Mouse (Mus musculus) brown adipose tissue, adult 24 weeks (tissue): ENCODE measurements around the gene Zfx. TPM values are rescaled to one million over a fixed set of nuclear protein-coding genes. Genes with fewer than 3 reads are reported as not detected.

ENCODE experiments used
- H3K27ac ChIP-seq: fragments of 200-500 bp; replicated peaks from 2 replicates; pipeline ENCODE4 v1.5.1; 2012; ENCODE audit warnings: low read depth, mild to moderate bottlenecking, low read length
- H3K4me1 ChIP-seq: fragments of 200-500 bp; 2 replicates; pipeline ENCODE4 v1.6.1; 2012; ENCODE audit warnings: low read length, mixed read lengths; ENCODE audit not compliant: control insufficient read depth, insufficient read depth, insufficient read length
- H3K4me3 ChIP-seq: fragments of 200-500 bp; 2 replicates; pipeline ENCODE4 v1.5.1; 2012; ENCODE audit warnings: low read depth, mild to moderate bottlenecking, low read length, moderate library complexity; ENCODE audit not compliant: insufficient read depth
- polyA plus RNA-seq: library from polyadenylated mRNA; stranded (reverse); fragments of >200 nt; gene quantifications from 2 replicates; pipeline ENCODE4 v1.2.4, GENCODE M21; 2012; ENCODE audit not compliant: missing spikeins, insufficient read depth, insufficient read length

Gene Zfx
- polyA plus RNA-seq, 1 experiment, result 7.2 TPM

- H3K4me3 ChIP-seq, result peak overlapping the region; percentile 99
- peak overlapping the region; percentile 95 for H3K27ac ChIP-seq
- H3K4me1 ChIP-seq, result no peaks in the 10 kb centered on the region; the same call in none of the 2 replicates
Observed at GRCm38 (mm10) chrX:94121161-94121856, 2.2 kb downstream of the Zfx start.

DNA sequence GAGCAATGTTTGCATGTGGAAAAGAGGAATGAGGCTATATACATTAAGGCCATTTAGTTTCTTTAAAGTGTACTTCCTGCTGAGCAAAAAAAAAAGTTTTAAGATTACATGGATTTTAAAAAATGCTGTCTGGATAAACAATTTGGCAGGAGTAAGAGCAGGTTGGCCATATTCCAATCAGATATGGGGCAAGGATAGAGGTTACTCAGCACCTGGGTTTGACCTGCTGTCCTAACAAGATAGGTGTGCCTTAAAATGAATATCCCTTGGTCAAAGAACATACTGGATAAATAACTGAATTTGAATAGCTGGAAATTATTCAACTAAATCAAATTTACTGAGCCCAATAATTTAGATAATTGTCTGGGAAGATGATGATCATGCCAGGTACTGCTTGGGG lies 5.2 kb downstream of the Zfx start:
- H3K4me3 ChIP-seq, result no peak overlapping the region
- H3K4me1 ChIP-seq, result no peaks in the 10 kb centered on the region; the same call in none of the 2 replicates
- no peak overlapping the region for H3K27ac ChIP-seq

GRCm38 (mm10) chrX:94115882-94116281 lies 7.6 kb downstream of the Zfx start:
- Histone ChIP-seq H3K4me3 (no peak overlapping the region), H3K27ac (no peak overlapping the region), H3K4me1 (no peaks in the 10 kb centered on the region; the same call in none of the 2 replicates)

GRCm38 (mm10) chrX:94105964-94106363 lies 17.5 kb downstream of the Zfx start:
- H3K27ac ChIP-seq, result no peak overlapping the region
- no peaks in the 10 kb centered on the region for H3K4me1 ChIP-seq
- no peak overlapping the region for H3K4me3 ChIP-seq

DNA sequence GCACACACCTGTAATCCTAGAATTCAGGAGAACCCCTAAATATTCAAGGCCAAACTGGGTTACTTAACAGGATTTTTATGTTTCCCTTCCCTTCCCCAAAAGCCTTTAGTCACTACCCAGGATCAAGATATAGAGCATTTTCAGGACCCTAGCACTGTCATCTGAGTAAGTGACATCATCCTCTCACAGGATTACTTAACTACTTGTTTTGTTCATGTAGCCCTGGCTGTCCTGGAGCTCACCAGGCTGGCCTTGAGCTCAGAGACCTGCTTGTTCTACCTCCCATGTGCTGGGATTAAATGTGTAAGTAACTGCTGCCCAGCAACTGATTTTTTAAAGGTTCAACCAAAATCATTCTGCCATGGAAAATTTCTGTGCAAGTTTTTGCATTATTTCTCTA lies 20.6 kb downstream of the Zfx start:
- no peak overlapping the region for H3K4me3 ChIP-seq
- H3K4me1 ChIP-seq, result no peaks in the 10 kb centered on the region
- H3K27ac ChIP-seq, result no peak overlapping the region

- H3K4me1 ChIP-seq, result no peaks in the 10 kb centered on the region
- no peak overlapping the region for H3K4me3 ChIP-seq
- no peak overlapping the region for H3K27ac ChIP-seq
Observed at GRCm38 (mm10) chrX:94100561-94100960, 22.9 kb downstream of the Zfx start.

GRCm38 (mm10) chrX:94091001-94091400 lies 32.5 kb downstream of the Zfx start:
- H3K4me3 ChIP-seq, result no peak overlapping the region
- H3K27ac ChIP-seq, result no peak overlapping the region
- no peaks in the 10 kb centered on the region; the same call in 1 of the 2 replicates for H3K4me1 ChIP-seq

DNA sequence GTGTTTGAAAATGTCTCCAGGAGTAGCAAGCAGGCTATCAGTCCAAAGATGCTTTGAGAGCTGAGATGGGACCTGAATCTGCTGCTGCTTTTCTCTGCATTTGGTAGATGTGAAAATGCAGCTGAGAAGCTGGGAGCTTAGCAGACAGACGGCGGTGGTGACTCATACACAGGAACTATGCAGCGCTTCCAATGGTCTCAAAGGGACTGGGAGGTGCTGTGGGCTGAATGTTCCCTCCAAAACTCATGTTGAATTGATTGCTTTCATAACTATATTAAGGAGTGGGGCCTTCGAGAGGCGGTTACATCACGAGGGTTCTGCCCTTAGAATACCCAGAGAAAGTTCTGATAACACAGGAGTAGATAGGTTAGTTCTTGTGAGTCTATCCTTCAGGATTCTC lies 62.3 kb downstream of the Zfx start:
- Histone ChIP-seq H3K4me1 (no peaks in the 10 kb centered on the region), H3K27ac (peak overlapping the region; percentile 40; the same call in 1 of the 2 replicates), H3K4me3 (peak overlapping the region; percentile 37)

GRCm38 (mm10) chrX:94060751-94061150 lies 62.8 kb downstream of the Zfx start:
- H3K4me3 ChIP-seq, result peak overlapping the region; percentile 37
- no peaks in the 10 kb centered on the region for H3K4me1 ChIP-seq
- no peak overlapping the region for H3K27ac ChIP-seq

GRCm38 (mm10) chrX:94058748-94059147 lies 64.8 kb downstream of the Zfx start:
- no peak overlapping the region for H3K27ac ChIP-seq
- no peaks in the 10 kb centered on the region for H3K4me1 ChIP-seq
- no peak overlapping the region for H3K4me3 ChIP-seq

GRCm38 (mm10) chrX:94049048-94049447 lies 74.5 kb downstream of the Zfx start:
- no peaks in the 10 kb centered on the region for H3K4me1 ChIP-seq
- no peak overlapping the region for H3K4me3 ChIP-seq
- H3K27ac ChIP-seq, result no peak overlapping the region

DNA sequence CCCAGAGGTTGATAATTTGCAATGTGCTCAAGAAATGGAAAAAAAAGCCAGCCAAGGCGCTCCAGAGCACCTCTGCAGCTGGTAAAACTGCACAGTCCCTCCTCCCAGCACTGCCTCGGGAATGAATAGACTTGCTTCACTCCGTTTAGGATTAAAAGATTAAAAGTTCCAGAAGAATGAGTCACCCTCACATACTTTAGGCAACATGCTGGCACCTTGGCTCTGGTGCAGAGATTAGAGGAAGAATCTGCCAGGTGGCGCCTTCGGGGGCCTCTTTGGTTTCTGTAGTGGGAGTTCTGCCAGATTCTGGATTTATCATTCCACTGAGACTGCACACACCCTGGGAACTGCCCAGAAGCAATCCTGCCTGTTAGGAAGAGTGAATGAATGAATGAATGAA lies 75.5 kb downstream of the Zfx start:
- Histone ChIP-seq H3K4me3 (no peak overlapping the region), H3K27ac (no peak overlapping the region), H3K4me1 (no peaks in the 10 kb centered on the region)

GRCm38 (mm10) chrX:94047381-94047780 lies 76.1 kb downstream of the Zfx start:
- no peak overlapping the region for H3K4me3 ChIP-seq
- H3K27ac ChIP-seq, result no peak overlapping the region
- no peaks in the 10 kb centered on the region for H3K4me1 ChIP-seq

DNA sequence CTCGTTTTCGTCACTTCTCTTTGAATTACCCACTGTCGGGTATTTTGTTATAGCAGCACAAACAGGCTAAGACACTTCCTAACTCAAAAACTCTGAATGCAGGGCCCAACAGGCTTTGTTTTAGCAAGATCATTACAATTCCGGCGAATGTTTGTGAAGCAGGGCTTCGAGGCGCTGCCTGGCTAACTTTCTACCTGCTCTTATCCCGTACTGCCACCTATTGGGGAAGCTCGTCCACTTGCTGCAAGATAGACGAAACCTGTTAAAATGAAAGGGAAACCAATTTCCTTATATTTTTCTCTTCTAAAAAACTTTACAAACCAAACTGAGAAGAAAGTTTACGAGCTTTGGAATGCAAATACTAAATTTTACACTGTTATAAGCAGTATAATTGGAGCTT lies 90.6 kb downstream of the Zfx start:
- H3K4me1 ChIP-seq, result no peaks in the 10 kb centered on the region
- H3K27ac ChIP-seq, result no peak overlapping the region
- H3K4me3 ChIP-seq, result 0 out of 2 replicates have a peak overlapping the region, but pooled peaks have one; percentile 18

DNA sequence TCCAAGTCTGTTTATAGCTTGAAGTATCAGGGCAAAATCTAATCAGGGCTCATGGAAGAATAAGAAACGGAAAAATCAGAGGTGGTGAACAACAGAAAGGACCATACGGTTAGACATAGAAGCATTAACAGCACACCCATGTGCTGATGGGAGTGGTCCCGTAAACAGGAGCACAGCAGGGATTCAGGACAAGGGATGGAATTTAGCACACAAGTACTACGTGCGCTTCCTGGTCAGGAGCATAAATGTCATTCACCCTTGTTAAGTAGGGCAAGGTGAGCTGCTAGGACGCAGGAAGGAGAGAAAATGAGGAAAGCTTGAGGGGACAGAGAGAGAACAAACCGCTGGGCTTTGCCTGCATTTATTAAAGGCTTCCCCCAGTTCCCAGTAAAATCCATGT lies 93.4 kb downstream of the Zfx start:
- Histone ChIP-seq H3K4me1 (no peaks in the 10 kb centered on the region), H3K27ac (no peak overlapping the region), H3K4me3 (no peak overlapping the region)
